Mouse (Mus musculus): ENCODE measurements at regions not wholly inside any gene's neighbourhood (a gene's known extent, or its start where the extent isn't known, plus 50 kb on each side); places are given as distances from the start of the nearest gene placed in this dataset.

DNA sequence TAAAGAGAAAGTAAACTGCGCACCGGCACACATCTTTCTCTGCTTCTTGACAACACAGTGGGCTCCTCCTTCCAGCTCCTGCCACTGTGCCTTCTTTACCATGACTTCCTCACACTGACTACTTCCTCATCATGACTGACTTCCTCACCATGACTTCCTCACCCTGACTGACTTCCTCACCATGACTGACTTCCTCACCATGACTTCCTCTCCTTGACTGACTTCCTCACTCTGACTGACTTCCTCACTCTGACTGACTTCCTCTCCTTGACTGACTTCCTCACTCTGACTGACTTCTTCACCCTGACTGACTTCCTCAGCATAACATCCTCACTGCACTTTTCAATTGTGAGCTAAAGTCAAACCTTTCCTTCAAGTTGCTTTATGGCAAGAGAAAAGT is 489.8 kb downstream of the Gbe1 start:
- no peak overlapping the region for H3K27ac ChIP-seq (ENCODE audit: insufficient read depth, low read depth)
- H3K79me2 ChIP-seq (replicated peaks; ENCODE audit: control insufficient read depth, extremely low read depth, insufficient read depth, poor library complexity, severe bottlenecking) = no peaks in the 10 kb centered on the region
- dilution Hi-C loops (cut with MboI; ENCODE audit: extremely low pct_ligation_motif_present, extremely low pct_unique_long_range_greater_than_20kb, low sequenced_read_pairs) = no loop called here
- no peaks in the 10 kb centered on the region for H3K27me3 ChIP-seq (replicated peaks)
- no peaks in the 10 kb centered on the region for H3K4me1 ChIP-seq (ENCODE audit: control insufficient read depth in 1 of 2, insufficient read depth in 2 of 2)
- no peaks in the 10 kb centered on the region for H3K36me3 ChIP-seq (replicated peaks in 1 of 2; ENCODE audit: control insufficient read depth in 1 of 2, insufficient read depth in 1 of 2, low read length in 1 of 2)
- no peak overlapping the region for H3K9ac ChIP-seq (ENCODE audit: insufficient read depth, low read depth)
- no peak for DNase-seq (ENCODE audit: extremely low read depth)
- TF ChIP-seq MYC (IDR thresholded peaks at IDR 0.05; ENCODE audit: low read depth, low read length) (no peak), HCFC1 (IDR thresholded peaks at IDR 0.05; ENCODE audit: low read depth, low read length) (no peak), ELF1 (IDR thresholded peaks at IDR 0.05; ENCODE audit: low read depth, low read length) (no peak), ZC3H11A (IDR thresholded peaks at IDR 0.05; ENCODE audit: low read depth, low read length) (no peak), RCOR1 (conservative IDR thresholded peaks at IDR 0.05; ENCODE audit: low read depth, low read length) (no peak), CHD1 (IDR thresholded peaks at IDR 0.05; ENCODE audit: low read depth, low read length) (no peak), RAD21 (IDR thresholded peaks at IDR 0.05; ENCODE audit: low read depth, low read length) (no peak), MAX (IDR thresholded peaks at IDR 0.05; ENCODE audit: low read length) (no peak), POLR2A (IDR thresholded peaks at IDR 0.05; ENCODE audit: low read depth, low read length) (no peak)
- no peak overlapping the region for H3K4me2 ChIP-seq (ENCODE audit: insufficient read depth, low read depth, poor library complexity, severe bottlenecking)
- peaks cover 36% of the 10 kb centered on the region for H3K9me3 ChIP-seq (replicated peaks; ENCODE audit: low read length)
- no peak overlapping the region for H3K4me3 ChIP-seq (replicated peaks in 1 of 3; ENCODE audit: low read depth in 2 of 3, low read length in 2 of 3, poor library complexity in 1 of 3)
- in situ Hi-C loops (cut with MboI; ENCODE audit: low pct_ligation_motif_present, low pct_unique_long_range_greater_than_20kb, low sequenced_read_pairs) = no loop called here

DNA sequence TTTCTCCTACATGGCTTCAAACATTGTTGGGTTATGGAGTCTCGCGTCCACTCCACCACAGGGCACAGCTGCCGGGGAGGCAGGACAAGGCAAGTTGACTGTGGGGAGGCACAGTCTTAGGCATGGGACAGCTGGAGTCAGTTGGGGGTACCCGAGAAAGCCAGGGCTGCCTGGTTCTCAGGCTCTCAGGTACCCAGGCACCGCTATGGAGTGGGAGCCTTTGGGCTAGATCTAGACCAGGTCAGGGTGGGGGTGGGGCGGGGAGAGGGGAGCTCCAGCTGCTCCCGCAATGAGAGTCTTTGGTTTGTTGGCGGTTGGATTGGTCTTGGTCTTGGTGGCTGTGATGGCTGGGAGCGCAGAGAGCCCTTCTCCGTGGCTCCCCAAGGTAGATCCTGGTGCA is 512.2 kb downstream of the Gbe1 start:
- Histone ChIP-seq H3K4me3 (replicated peaks in 1 of 3; ENCODE audit: low read depth in 2 of 3, low read length in 2 of 3, poor library complexity in 1 of 3) (no peak overlapping the region), H3K9ac (ENCODE audit: insufficient read depth, low read depth) (no peak overlapping the region), H3K27me3 (replicated peaks) (no peaks in the 10 kb centered on the region), H3K9me3 (replicated peaks; ENCODE audit: low read length) (peaks cover 27% of the 10 kb centered on the region), H3K27ac (ENCODE audit: insufficient read depth, low read depth) (no peak overlapping the region), H3K36me3 (replicated peaks in 1 of 2; ENCODE audit: control insufficient read depth in 1 of 2, insufficient read depth in 1 of 2, low read length in 1 of 2) (no peaks in the 10 kb centered on the region), H3K4me2 (ENCODE audit: insufficient read depth, low read depth, poor library complexity, severe bottlenecking) (no peak overlapping the region), H3K4me1 (ENCODE audit: control insufficient read depth in 1 of 2, insufficient read depth in 2 of 2) (no peaks in the 10 kb centered on the region), H3K79me2 (replicated peaks; ENCODE audit: control insufficient read depth, extremely low read depth, insufficient read depth, poor library complexity, severe bottlenecking) (no peaks in the 10 kb centered on the region)
- dilution Hi-C loops (cut with MboI; ENCODE audit: extremely low pct_ligation_motif_present, extremely low pct_unique_long_range_greater_than_20kb, low sequenced_read_pairs) (no loop called here), in situ Hi-C loops (cut with MboI; ENCODE audit: low pct_ligation_motif_present, low pct_unique_long_range_greater_than_20kb, low sequenced_read_pairs) (no loop called here)
- TF ChIP-seq ELF1 (IDR thresholded peaks at IDR 0.05; ENCODE audit: low read depth, low read length) (no peak), RCOR1 (conservative IDR thresholded peaks at IDR 0.05; ENCODE audit: low read depth, low read length) (no peak), MEF2A (IDR thresholded peaks at IDR 0.05; ENCODE audit: borderline replicate concordance, low read depth, low read length) (no peak), ZMIZ1 (IDR thresholded peaks at IDR 0.05; ENCODE audit: low read depth, low read length) (no peak), ZC3H11A (IDR thresholded peaks at IDR 0.05; ENCODE audit: low read depth, low read length) (no peak), NELFE (IDR thresholded peaks at IDR 0.05; ENCODE audit: low read depth, low read length) (no peak), SMC3 (IDR thresholded peaks at IDR 0.05; ENCODE audit: low read depth, low read length) (no peak), PAX5 (IDR thresholded peaks at IDR 0.05; ENCODE audit: low read length) (no peak), TCF12 (IDR thresholded peaks at IDR 0.05; ENCODE audit: low read depth, low read length) (no peak), HCFC1 (IDR thresholded peaks at IDR 0.05; ENCODE audit: low read depth, low read length) (no peak), CTCF (conservative IDR thresholded peaks at IDR 0.05 in 1 of 2, IDR thresholded peaks at IDR 0.05 in 1 of 2; ENCODE audit: low read depth in 2 of 2, low read length in 2 of 2) (no peak), BHLHE40 (IDR thresholded peaks at IDR 0.05; ENCODE audit: low read depth, low read length) (no peak), POLR2AphosphoS2 (IDR thresholded peaks at IDR 0.05; ENCODE audit: low read depth, low read length) (no peak), ETS1 (conservative IDR thresholded peaks at IDR 0.05; ENCODE audit: low read depth, low read length) (no peak), JUND (conservative IDR thresholded peaks at IDR 0.05; ENCODE audit: low read depth, low read length) (no peak), USF1 (IDR thresholded peaks at IDR 0.05; ENCODE audit: low read depth, low read length) (no peak), MAZ (IDR thresholded peaks at IDR 0.05; ENCODE audit: low read depth, low read length) (no peak)
- no peak for DNase-seq (ENCODE audit: extremely low read depth)
